Mouse (Mus musculus) liver, embryonic 15.5 days (tissue): ENCODE data around the gene Ubap2. TPM values are rescaled to one million over a fixed set of nuclear protein-coding genes. Genes with fewer than 3 reads are reported as not detected.

Experiments used
- ATAC-seq: fragments of 200-750 bp; cut with Nextera tagmentation; 2 replicates; pipeline ENCODE4 v1.8.0; 2017; ENCODE audit warnings: moderate number of reproducible peaks, mild to moderate bottlenecking, moderate library complexity; ENCODE audit not compliant: insufficient read depth
- H3K27ac ChIP-seq: fragments of 300-500 bp; sonication (generic); replicated peaks from 2 replicates; pipeline ENCODE4 v1.5.1; 2015; ENCODE audit warnings: mild to moderate bottlenecking, inconsistent platforms
- H3K27me3 ChIP-seq: fragments of 300-500 bp; sonication (generic); 2 replicates; pipeline ENCODE4 v1.6.1; 2015; ENCODE audit warnings: mild to moderate bottlenecking, inconsistent platforms
- H3K36me3 ChIP-seq: fragments of 300-500 bp; sonication (generic); replicated peaks from 2 replicates; pipeline ENCODE4 v1.6.1; 2015; ENCODE audit warnings: moderate library complexity, mild to moderate bottlenecking, inconsistent platforms
- H3K4me1 ChIP-seq: fragments of 300-500 bp; sonication (generic); replicated peaks from 2 replicates; pipeline ENCODE4 v1.6.1; 2015; ENCODE audit warnings: inconsistent platforms
- H3K4me2 ChIP-seq: fragments of 300-500 bp; sonication (generic); 2 replicates; pipeline ENCODE4 v1.6.1; 2015; ENCODE audit warnings: moderate library complexity, mild to moderate bottlenecking, inconsistent platforms
- H3K4me3 ChIP-seq: fragments of 300-500 bp; sonication (generic); replicated peaks from 2 replicates; pipeline ENCODE4 v1.5.1; 2015; ENCODE audit warnings: mild to moderate bottlenecking, inconsistent platforms
- H3K9ac ChIP-seq: fragments of 300-500 bp; sonication (generic); 2 replicates; pipeline ENCODE4 v1.6.1; 2015; ENCODE audit warnings: moderate library complexity, mild to moderate bottlenecking, inconsistent platforms
- H3K9me3 ChIP-seq: fragments of 300-500 bp; sonication (generic); replicated peaks from 2 replicates; pipeline ENCODE4 v1.6.1; 2016; ENCODE audit warnings: inconsistent platforms
- WGBS: fragments of 180-500 bp; shearing (Covaris S2); methylation state at CpG from one replicate; pipeline ENCODE4 v1.1.7; 2015; ENCODE audit warnings: mixed read lengths; ENCODE audit not compliant: insufficient replicate concordance; 5-methylcytosine and 5-hydroxymethylcytosine counted together
- polyA plus RNA-seq: library from polyadenylated mRNA; unstranded; fragments of >200 nt; fragmentation: Nextera tagmentation; extraction: Ambion mirVana; gene quantifications from 2 replicates; pipeline ENCODE4 v1.2.1, GENCODE M21; 2015

Ubap2 gene
- polyA plus RNA-seq, 1 experiment from 2014 or later: 22.9 TPM

GRCm38 (mm10) chr4:41158251-41158650 is 116.7 kb downstream of the Ubap2 start:
- no peaks in the 10 kb centered on the region for H3K9me3 ChIP-seq
- no peak for ATAC-seq
- 95% methylated on average over 1 of the region's 1 CpGs for WGBS
- H3K36me3 ChIP-seq: no peaks in the 10 kb centered on the region
- no peak overlapping the region for H3K4me3 ChIP-seq
- H3K9ac ChIP-seq: no peak overlapping the region
- no peaks in the 10 kb centered on the region for H3K27me3 ChIP-seq
- 0 out of 2 replicates have a peak overlapping the region, but pooled peaks have one; percentile 1 for H3K27ac ChIP-seq
- no peak overlapping the region for H3K4me2 ChIP-seq
- H3K4me1 ChIP-seq: peaks cover 51% of the 10 kb centered on the region

GRCm38 (mm10) chr4:41156961-41157360 is 118.0 kb downstream of the Ubap2 start:
- ATAC-seq: no peak
- Histone ChIP-seq H3K36me3 (0 out of 2 replicates have a peak, but pooled peaks cover 4% of the 10 kb centered on the region), H3K9me3 (no peaks in the 10 kb centered on the region), H3K4me2 (no peak overlapping the region), H3K4me3 (no peak overlapping the region), H3K9ac (no peak overlapping the region), H3K27me3 (no peaks in the 10 kb centered on the region), H3K4me1 (peaks cover 54% of the 10 kb centered on the region), H3K27ac (no peak overlapping the region)
- WGBS: 55% methylated on average over 9 of the region's 9 CpGs

GRCm38 (mm10) chr4:41153146-41153545 is 121.8 kb downstream of the Ubap2 start:
- Histone ChIP-seq H3K9me3 (no peaks in the 10 kb centered on the region), H3K4me3 (no peak overlapping the region), H3K27ac (no peak overlapping the region), H3K4me1 (peaks cover 33% of the 10 kb centered on the region), H3K36me3 (peaks cover 13% of the 10 kb centered on the region), H3K27me3 (no peaks in the 10 kb centered on the region), H3K9ac (no peak overlapping the region), H3K4me2 (no peak overlapping the region)
- WGBS: 92% methylated on average over 3 of the region's 3 CpGs
- no peak for ATAC-seq

- H3K4me2 ChIP-seq: no peak overlapping the region
- no peak overlapping the region for H3K27ac ChIP-seq
- WGBS: 85% methylated on average over 7 of the region's 7 CpGs
- H3K36me3 ChIP-seq: peaks cover 22% of the 10 kb centered on the region
- no peak overlapping the region for H3K9ac ChIP-seq
- H3K4me1 ChIP-seq: peaks cover 21% of the 10 kb centered on the region
- no peak for ATAC-seq
- H3K27me3 ChIP-seq: no peaks in the 10 kb centered on the region
- no peak overlapping the region for H3K4me3 ChIP-seq
- no peaks in the 10 kb centered on the region for H3K9me3 ChIP-seq
Measured at GRCm38 (mm10) chr4:41151186-41151585, 123.8 kb downstream of the Ubap2 start.

GRCm38 (mm10) chr4:41149891-41150290 is 125.1 kb downstream of the Ubap2 start:
- Histone ChIP-seq H3K4me1 (peaks cover 16% of the 10 kb centered on the region; the same call in 1 of the 2 replicates), H3K27ac (no peak overlapping the region), H3K9me3 (no peaks in the 10 kb centered on the region), H3K4me3 (no peak overlapping the region), H3K9ac (no peak overlapping the region), H3K4me2 (no peak overlapping the region), H3K27me3 (no peaks in the 10 kb centered on the region), H3K36me3 (peaks cover 25% of the 10 kb centered on the region)
- no peak for ATAC-seq
- 70% methylated on average over 3 of the region's 3 CpGs for WGBS

Other genes with a start within 250 kb of the Ubap2 start
- 0.79 and 1.2 TPM in 2 replicates for gene Aqp7, start 227.0 kb downstream of the Ubap2 start, polyA plus RNA-seq
- 12.3 and 12.8 TPM in 2 replicates for gene Aqp3, start 177.0 kb downstream of the Ubap2 start, polyA plus RNA-seq
- gene Nol6, start 150.7 kb downstream of the Ubap2 start, polyA plus RNA-seq: 9.2 and 9.7 TPM in 2 replicates
- 45.4 and 47.8 TPM in 2 replicates for gene Ube2r2, start 139.4 kb downstream of the Ubap2 start, polyA plus RNA-seq
- gene Dcaf12, start 39.7 kb upstream of the Ubap2 start, polyA plus RNA-seq: 75.9 and 82.7 TPM in 2 replicates
- gene Ubap1, start 73.9 kb upstream of the Ubap2 start, polyA plus RNA-seq: 32.4 and 34.2 TPM in 2 replicates
- 5.3 and 5.5 TPM in 2 replicates for gene Kif24, start 189.7 kb upstream of the Ubap2 start, polyA plus RNA-seq
- gene Nudt2, start 190.0 kb upstream of the Ubap2 start, polyA plus RNA-seq: 20.2 and 22.3 TPM in 2 replicates
- gene AI464131, start 227.9 kb upstream of the Ubap2 start, polyA plus RNA-seq: 1.3 and 1.5 TPM in 2 replicates
- not detected in 2 replicates for gene 1110017D15Rik, start 242.2 kb upstream of the Ubap2 start, polyA plus RNA-seq